Mouse (Mus musculus): ENCODE measurements around the gene Rps7.

GRCm38 (mm10) chr12:28617297-28617696, 18.5 kb downstream of the Rps7 start:
- TF ChIP-seq EP300 (IDR thresholded peaks at IDR 0.05; ENCODE audit: low read depth) (no peak), CTCF (IDR thresholded peaks at IDR 0.05; ENCODE audit: low read depth) (no peak)

All from heart, postnatal 0 days (tissue).